Mouse (Mus musculus): ENCODE results near the gene Ampd2. TPM values are rescaled to one million over a fixed set of nuclear protein-coding genes. Genes with fewer than 3 reads are reported as not detected.

Ampd2 gene
- polyA plus RNA-seq, 1 experiment from 2014 or later, result 43.4 TPM

- no peak overlapping the region for H3K27ac ChIP-seq (ENCODE audit: low read depth, low read length)
- H3K36me3 ChIP-seq (ENCODE audit: control insufficient read depth, insufficient read depth, low read length), result peaks cover 15% of the 10 kb centered on the region
- no peaks in the 10 kb centered on the region for H3K4me1 ChIP-seq (ENCODE audit: control insufficient read depth, insufficient read depth, low read length)
- no peak for ATAC-seq (ENCODE audit: low FRiP score, low TSS enrichment)
- no peak overlapping the region for H3K9ac ChIP-seq (ENCODE audit: low read depth, low read length)
- H3K4me3 ChIP-seq (ENCODE audit: low read length), result no peak overlapping the region
- no peaks in the 10 kb centered on the region for H3K9me3 ChIP-seq (ENCODE audit: control insufficient read depth, low read length)
- H3K27me3 ChIP-seq (ENCODE audit: control insufficient read depth, insufficient read depth, low read length), result no peaks in the 10 kb centered on the region
- H3K4me2 ChIP-seq (replicated peaks; ENCODE audit: low read depth, low read length), result no peak overlapping the region
- 84% methylated on average over 6 of the region's 6 CpGs for WGBS
Measured at GRCm38 (mm10) chr3:108102075-108102474, 15.6 kb upstream of the Ampd2 start.

GRCm38 (mm10) chr3:108101594-108101993 is 15.1 kb upstream of the Ampd2 start:
- no peak overlapping the region for H3K4me2 ChIP-seq (replicated peaks; ENCODE audit: low read depth, low read length)
- H3K4me1 ChIP-seq (ENCODE audit: control insufficient read depth, insufficient read depth, low read length), result no peaks in the 10 kb centered on the region
- 55% methylated on average over 3 of the region's 3 CpGs for WGBS
- no peak for ATAC-seq (ENCODE audit: low FRiP score, low TSS enrichment)
- no peaks in the 10 kb centered on the region for H3K9me3 ChIP-seq (ENCODE audit: control insufficient read depth, low read length)
- peaks cover 13% of the 10 kb centered on the region for H3K36me3 ChIP-seq (ENCODE audit: control insufficient read depth, insufficient read depth, low read length)
- H3K27ac ChIP-seq (ENCODE audit: low read depth, low read length), result no peak overlapping the region
- no peak overlapping the region for H3K4me3 ChIP-seq (ENCODE audit: low read length)
- H3K9ac ChIP-seq (ENCODE audit: low read depth, low read length), result no peak overlapping the region
- no peaks in the 10 kb centered on the region for H3K27me3 ChIP-seq (ENCODE audit: control insufficient read depth, insufficient read depth, low read length)

DNA sequence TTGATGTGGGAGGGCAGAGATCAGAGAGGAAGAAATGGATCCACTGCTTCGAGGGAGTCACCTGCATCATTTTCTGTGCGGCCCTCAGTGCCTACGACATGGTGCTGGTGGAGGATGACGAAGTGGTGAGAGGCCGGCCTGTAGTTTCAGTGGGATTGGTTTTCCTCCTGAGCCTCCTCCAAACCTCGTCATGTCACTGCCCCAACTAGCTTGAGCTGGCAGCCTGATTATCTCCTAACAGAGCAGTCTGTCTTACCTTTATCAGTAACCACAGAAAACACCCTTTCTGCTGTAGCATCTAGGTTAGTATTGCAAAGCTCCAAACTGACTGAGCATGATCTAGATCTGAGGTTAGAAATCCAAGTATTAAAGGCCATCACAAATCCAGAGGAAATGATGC is 11.9 kb upstream of the Ampd2 start:
- H3K27me3 ChIP-seq (ENCODE audit: control insufficient read depth, insufficient read depth, low read length), result no peaks in the 10 kb centered on the region
- H3K27ac ChIP-seq (ENCODE audit: low read depth, low read length), result no peak overlapping the region
- no peaks in the 10 kb centered on the region for H3K4me1 ChIP-seq (ENCODE audit: control insufficient read depth, insufficient read depth, low read length)
- no peak overlapping the region for H3K4me3 ChIP-seq (ENCODE audit: low read length)
- H3K9me3 ChIP-seq (ENCODE audit: control insufficient read depth, low read length), result no peaks in the 10 kb centered on the region
- H3K36me3 ChIP-seq (ENCODE audit: control insufficient read depth, insufficient read depth, low read length), result no peaks in the 10 kb centered on the region
- no peak overlapping the region for H3K4me2 ChIP-seq (replicated peaks; ENCODE audit: low read depth, low read length)
- H3K9ac ChIP-seq (ENCODE audit: low read depth, low read length), result no peak overlapping the region
- WGBS, result 49% methylated on average over 6 of the region's 6 CpGs
- ATAC-seq (ENCODE audit: low FRiP score, low TSS enrichment), result no peak

GRCm38 (mm10) chr3:108097656-108098055 is 11.2 kb upstream of the Ampd2 start:
- H3K4me2 ChIP-seq (replicated peaks; ENCODE audit: low read depth, low read length), result no peak overlapping the region
- H3K27me3 ChIP-seq (ENCODE audit: control insufficient read depth, insufficient read depth, low read length), result no peaks in the 10 kb centered on the region
- H3K36me3 ChIP-seq (ENCODE audit: control insufficient read depth, insufficient read depth, low read length), result no peaks in the 10 kb centered on the region
- H3K27ac ChIP-seq (ENCODE audit: low read depth, low read length), result no peak overlapping the region
- H3K4me3 ChIP-seq (ENCODE audit: low read length), result no peak overlapping the region
- 69% methylated on average over 8 of the region's 8 CpGs for WGBS
- ATAC-seq (ENCODE audit: low FRiP score, low TSS enrichment), result no peak
- H3K4me1 ChIP-seq (ENCODE audit: control insufficient read depth, insufficient read depth, low read length), result no peaks in the 10 kb centered on the region
- H3K9ac ChIP-seq (ENCODE audit: low read depth, low read length), result no peak overlapping the region
- H3K9me3 ChIP-seq (ENCODE audit: control insufficient read depth, low read length), result no peaks in the 10 kb centered on the region

DNA sequence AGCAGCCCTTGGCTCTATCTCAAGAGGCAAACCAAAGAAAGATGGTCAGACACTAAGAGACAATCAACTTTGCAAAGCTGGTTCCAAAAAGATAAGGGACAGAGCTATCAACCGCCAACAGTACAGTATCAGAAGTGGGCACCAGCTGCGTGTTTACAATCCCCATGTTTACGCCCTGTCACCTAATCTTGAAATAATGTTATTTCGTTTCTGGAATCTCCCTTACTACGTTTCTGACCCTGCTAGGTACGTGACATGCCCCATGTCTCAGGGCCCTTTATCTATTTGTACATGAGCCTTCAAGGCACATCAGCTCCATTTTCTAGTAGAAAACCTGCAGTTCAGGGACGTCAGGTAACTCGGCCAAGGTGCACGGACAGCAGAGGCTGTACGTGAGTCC is 10.3 kb upstream of the Ampd2 start:
- no peaks in the 10 kb centered on the region for H3K9me3 ChIP-seq (ENCODE audit: control insufficient read depth, low read length)
- no peak overlapping the region for H3K4me3 ChIP-seq (ENCODE audit: low read length)
- H3K4me2 ChIP-seq (replicated peaks; ENCODE audit: low read depth, low read length), result no peak overlapping the region
- no peak overlapping the region for H3K27ac ChIP-seq (ENCODE audit: low read depth, low read length)
- no peak overlapping the region for H3K9ac ChIP-seq (ENCODE audit: low read depth, low read length)
- H3K36me3 ChIP-seq (ENCODE audit: control insufficient read depth, insufficient read depth, low read length), result no peaks in the 10 kb centered on the region
- no peaks in the 10 kb centered on the region for H3K27me3 ChIP-seq (ENCODE audit: control insufficient read depth, insufficient read depth, low read length)
- WGBS, result 76% methylated on average over 10 of the region's 10 CpGs
- no peak for ATAC-seq (ENCODE audit: low FRiP score, low TSS enrichment)
- no peaks in the 10 kb centered on the region for H3K4me1 ChIP-seq (ENCODE audit: control insufficient read depth, insufficient read depth, low read length)

DNA sequence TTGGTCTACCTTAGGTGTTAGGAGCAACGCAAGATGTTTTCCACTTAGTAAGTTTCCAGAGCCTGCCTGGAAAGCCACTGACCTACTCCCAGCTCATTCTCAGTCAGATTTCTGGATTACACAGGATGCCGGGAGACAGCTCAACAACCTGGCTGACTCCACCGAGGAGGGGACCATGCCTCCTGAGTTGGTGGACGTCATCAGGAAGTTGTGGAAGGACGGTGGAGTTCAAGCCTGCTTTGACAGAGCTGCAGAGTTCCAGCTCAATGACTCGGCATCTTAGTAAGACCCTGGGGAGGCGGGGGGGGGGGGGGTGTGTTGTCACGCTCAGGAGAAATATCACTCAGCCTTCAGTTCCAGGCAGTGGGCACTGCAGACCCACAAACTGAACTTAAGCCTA is 9.8 kb upstream of the Ampd2 start:
- Histone ChIP-seq H3K27ac (ENCODE audit: low read depth, low read length) (no peak overlapping the region), H3K9ac (ENCODE audit: low read depth, low read length) (no peak overlapping the region), H3K4me1 (ENCODE audit: control insufficient read depth, insufficient read depth, low read length) (no peaks in the 10 kb centered on the region), H3K9me3 (ENCODE audit: control insufficient read depth, low read length) (no peaks in the 10 kb centered on the region), H3K36me3 (ENCODE audit: control insufficient read depth, insufficient read depth, low read length) (no peaks in the 10 kb centered on the region), H3K4me3 (ENCODE audit: low read length) (no peak overlapping the region), H3K4me2 (replicated peaks; ENCODE audit: low read depth, low read length) (no peak overlapping the region), H3K27me3 (ENCODE audit: control insufficient read depth, insufficient read depth, low read length) (no peaks in the 10 kb centered on the region)
- 55% methylated on average over 8 of the region's 8 CpGs for WGBS
- ATAC-seq (ENCODE audit: low FRiP score, low TSS enrichment), result no peak

DNA sequence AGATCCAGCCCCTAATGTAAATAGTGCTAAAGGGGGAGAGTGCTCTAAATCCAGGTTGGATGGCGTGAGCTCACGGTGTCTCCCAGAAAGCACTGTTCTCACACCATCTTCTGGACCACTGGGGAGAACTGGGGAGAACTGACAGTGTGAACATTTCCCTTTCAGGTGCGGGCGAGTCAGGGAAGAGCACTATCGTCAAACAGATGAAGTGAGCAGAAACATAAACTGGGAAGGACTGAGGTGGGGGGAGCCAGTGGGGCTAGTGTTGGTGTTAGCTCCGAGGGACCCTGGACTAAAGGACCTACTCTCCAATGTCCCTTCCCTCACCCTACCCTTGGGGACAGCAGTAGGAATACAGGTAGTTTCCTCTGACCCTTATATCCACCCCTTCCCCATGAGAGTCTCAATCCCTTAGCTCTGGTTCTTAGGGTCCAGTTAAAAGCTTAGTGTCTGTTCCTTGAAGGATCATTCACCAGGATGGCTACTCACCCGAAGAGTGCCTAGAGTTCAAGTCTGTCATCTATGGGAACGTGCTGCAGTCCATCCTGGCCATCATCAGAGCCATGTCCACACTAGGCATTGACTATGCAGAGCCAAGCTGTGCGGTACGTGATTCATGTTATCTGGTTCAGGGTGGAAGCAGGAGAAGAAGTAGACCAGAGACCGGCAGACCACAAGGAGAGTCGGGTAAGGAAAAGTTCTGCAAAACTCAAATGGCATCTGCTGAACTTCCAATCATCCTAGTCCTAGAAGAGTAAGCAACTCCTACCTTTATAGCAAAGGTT is 8.7 kb upstream of the Ampd2 start:
- no peaks in the 10 kb centered on the region for H3K27me3 ChIP-seq (ENCODE audit: control insufficient read depth, insufficient read depth, low read length)
- no peak overlapping the region for H3K4me2 ChIP-seq (replicated peaks; ENCODE audit: low read depth, low read length)
- no peak overlapping the region for H3K27ac ChIP-seq (ENCODE audit: low read depth, low read length)
- no peaks in the 10 kb centered on the region for H3K4me1 ChIP-seq (ENCODE audit: control insufficient read depth, insufficient read depth, low read length)
- H3K9me3 ChIP-seq (ENCODE audit: control insufficient read depth, low read length), result no peaks in the 10 kb centered on the region
- H3K9ac ChIP-seq (ENCODE audit: low read depth, low read length), result no peak overlapping the region
- no peak overlapping the region for H3K4me3 ChIP-seq (ENCODE audit: low read length)
- 92% methylated on average over 12 of the region's 12 CpGs for WGBS
- H3K36me3 ChIP-seq (ENCODE audit: control insufficient read depth, insufficient read depth, low read length), result no peaks in the 10 kb centered on the region
- ATAC-seq (ENCODE audit: low FRiP score, low TSS enrichment), result no peak

DNA sequence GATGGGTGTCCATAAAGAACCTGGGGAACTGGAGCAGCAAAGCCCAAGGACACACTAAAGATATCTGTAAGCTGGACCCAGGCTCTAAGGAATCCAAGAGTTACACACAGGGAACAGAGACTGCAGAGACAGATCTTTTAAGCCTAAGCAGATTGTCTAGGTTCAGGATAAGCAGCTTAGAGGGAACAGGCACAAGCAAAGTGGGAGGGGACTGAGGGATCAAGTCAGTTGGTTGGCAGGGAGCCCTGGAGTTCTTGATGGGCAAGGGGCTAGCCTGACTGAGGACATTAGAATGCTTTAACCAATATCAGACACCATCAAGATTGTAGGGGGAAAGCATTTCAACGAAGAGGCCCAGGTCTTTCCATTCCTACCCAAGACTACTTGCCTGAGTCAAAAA is 7.7 kb upstream of the Ampd2 start:
- H3K4me1 ChIP-seq (ENCODE audit: control insufficient read depth, insufficient read depth, low read length), result no peaks in the 10 kb centered on the region
- no peaks in the 10 kb centered on the region for H3K9me3 ChIP-seq (ENCODE audit: control insufficient read depth, low read length)
- H3K4me3 ChIP-seq (ENCODE audit: low read length), result no peak overlapping the region
- WGBS, result 81% methylated on average over 1 of the region's 1 CpGs
- no peak overlapping the region for H3K4me2 ChIP-seq (replicated peaks; ENCODE audit: low read depth, low read length)
- H3K9ac ChIP-seq (ENCODE audit: low read depth, low read length), result no peak overlapping the region
- H3K27ac ChIP-seq (ENCODE audit: low read depth, low read length), result no peak overlapping the region
- ATAC-seq (ENCODE audit: low FRiP score, low TSS enrichment), result no peak
- H3K36me3 ChIP-seq (ENCODE audit: control insufficient read depth, insufficient read depth, low read length), result no peaks in the 10 kb centered on the region
- H3K27me3 ChIP-seq (ENCODE audit: control insufficient read depth, insufficient read depth, low read length), result no peaks in the 10 kb centered on the region

- no peak overlapping the region for H3K9ac ChIP-seq (ENCODE audit: low read depth, low read length)
- H3K4me2 ChIP-seq (replicated peaks; ENCODE audit: low read depth, low read length), result no peak overlapping the region
- no peaks in the 10 kb centered on the region for H3K27me3 ChIP-seq (ENCODE audit: control insufficient read depth, insufficient read depth, low read length)
- H3K4me1 ChIP-seq (ENCODE audit: control insufficient read depth, insufficient read depth, low read length), result no peaks in the 10 kb centered on the region
- 75% methylated on average over 6 of the region's 6 CpGs for WGBS
- no peak for ATAC-seq (ENCODE audit: low FRiP score, low TSS enrichment)
- no peaks in the 10 kb centered on the region for H3K36me3 ChIP-seq (ENCODE audit: control insufficient read depth, insufficient read depth, low read length)
- no peaks in the 10 kb centered on the region for H3K9me3 ChIP-seq (ENCODE audit: control insufficient read depth, low read length)
- no peak overlapping the region for H3K27ac ChIP-seq (ENCODE audit: low read depth, low read length)
- H3K4me3 ChIP-seq (ENCODE audit: low read length), result no peak overlapping the region
Measured at GRCm38 (mm10) chr3:108093306-108093705, 6.9 kb upstream of the Ampd2 start.

All from kidney, embryonic 14.5 days (tissue).